8 mouse cellular contexts compared by ENCODE assay signal in genomic region chr5:114775056-114775979, GRCm38 (mm10). TPM values are rescaled to one million over a fixed set of nuclear protein-coding genes. Genes with fewer than 3 reads are reported as not detected.
DNase-seq lines count a peak whose midpoint lies in the region; ATAC-seq lines count a peak whose summit lies in the region.

TSS of gene Git2 (minus strand) at chr5:114775517.

- WGBS in heart, embryonic 16.5 days: under 1% methylated on average over 63 of the region's 63 CpGs
- WGBS in stomach, embryonic 16.5 days: under 1% methylated on average over 50 of the region's 63 CpGs

- peaks cover 22% of the 10 kb centered on the region for H3K4me1 ChIP-seq in heart, embryonic 16.5 days (ENCODE audit: control insufficient read depth, insufficient read depth, low read length)
- H3K4me1 ChIP-seq in megakaryocyte, embryonic 14.5 days: peaks cover 71% of the 10 kb centered on the region
- H3K4me1 ChIP-seq in stomach, embryonic 16.5 days (ENCODE audit: control insufficient read depth, insufficient read depth, low read length): peaks cover 19% of the 10 kb centered on the region

- H3K9me3 ChIP-seq in heart, embryonic 16.5 days (replicated peaks; ENCODE audit: control insufficient read depth, low read length): no peaks in the 10 kb centered on the region
- no peaks in the 10 kb centered on the region for H3K9me3 ChIP-seq in megakaryocyte, embryonic 14.5 days
- no peaks in the 10 kb centered on the region for H3K9me3 ChIP-seq in stomach, embryonic 16.5 days (replicated peaks; ENCODE audit: control insufficient read depth, low read length)

- peak within 1 kb of the TSS; percentile 97 for H3K9ac ChIP-seq in heart, embryonic 16.5 days (ENCODE audit: low read length)
- peak within 1 kb of the TSS; percentile 96 for H3K9ac ChIP-seq in stomach, embryonic 16.5 days (ENCODE audit: low read length)

- H3K27ac ChIP-seq in heart, embryonic 16.5 days (ENCODE audit: low read length): peak within 1 kb of the TSS; percentile 91
- H3K27ac ChIP-seq in stomach, embryonic 16.5 days (ENCODE audit: low read length): peak within 1 kb of the TSS; percentile 91

- DNase-seq in kidney, adult 9 months: peak; percentile 28
- DNase-seq in kidney, adult 11 months: no peak
- DNase-seq in R1 (ENCODE audit: low read depth, low spot score): peak; percentile 28
- peak in 1 of 2 experiments; percentile 34 for DNase-seq in layer of hippocampus, postnatal 10 days (ENCODE audit: low spot score in 2 of 2)

- no peaks in the 10 kb centered on the region for H3K27me3 ChIP-seq in heart, embryonic 16.5 days (ENCODE audit: control insufficient read depth, insufficient read depth, low read length)
- H3K27me3 ChIP-seq in megakaryocyte, embryonic 14.5 days (replicated peaks): no peaks in the 10 kb centered on the region
- H3K27me3 ChIP-seq in stomach, embryonic 16.5 days (ENCODE audit: control insufficient read depth, insufficient read depth, low read length): no peaks in the 10 kb centered on the region

- ATAC-seq in erythroid progenitor cell, adult 5-6 weeks (replicated peaks; ENCODE audit: low FRiP score, poor library complexity, severe bottlenecking): no peak
- no peak for ATAC-seq in heart, embryonic 16.5 days (replicated peaks; ENCODE audit: extremely low read depth, insufficient read depth, low FRiP score)
- no peak for ATAC-seq in stomach, embryonic 16.5 days (ENCODE audit: insufficient read depth, low FRiP score)

- peak within 1 kb of the TSS; percentile 86 for H3K4me3 ChIP-seq in heart, embryonic 16.5 days (ENCODE audit: low read length)
- peak within 1 kb of the TSS; percentile 98 for H3K4me3 ChIP-seq in megakaryocyte, embryonic 14.5 days (replicated peaks)
- peak within 1 kb of the TSS; percentile 99 for H3K4me3 ChIP-seq in stomach, embryonic 16.5 days (replicated peaks; ENCODE audit: low read length)

- H3K4me2 ChIP-seq in heart, embryonic 16.5 days (ENCODE audit: low read depth, low read length): peak within 1 kb of the TSS; percentile 95
- peak within 1 kb of the TSS; percentile 96 for H3K4me2 ChIP-seq in stomach, embryonic 16.5 days (ENCODE audit: low read depth, low read length)

- H3K36me3 ChIP-seq in heart, embryonic 16.5 days (ENCODE audit: control insufficient read depth, insufficient read depth): no peaks in the 10 kb centered on the region
- H3K36me3 ChIP-seq in megakaryocyte, embryonic 14.5 days (replicated peaks; ENCODE audit: low read length): peaks cover 9% of the 10 kb centered on the region
- H3K36me3 ChIP-seq in stomach, embryonic 16.5 days (ENCODE audit: control insufficient read depth, insufficient read depth, low read length): no peaks in the 10 kb centered on the region

RNA-seq across cellular contexts. Expression of gene Git2, which starts in this region (rescaled TPM):
- total RNA-seq in erythroid progenitor cell, adult 5-6 weeks (2015; ENCODE audit: low replicate concordance): 57.0 and 59.5 TPM in 2 replicates
- total RNA-seq in erythroid progenitor cell, adult 5-6 weeks (2017; ENCODE audit: low replicate concordance): 51.1 and 56.1 TPM in 2 replicates
- 38.6 and 46.6 TPM in 2 replicates for polyA plus RNA-seq in heart, embryonic 16.5 days (2015; fragmentation: Nextera tagmentation; extraction: Ambion mirVana)
- total RNA-seq in layer of hippocampus, postnatal 10 days (2021): 10 to 100 TPM; 42.4 to 44.8 TPM
- polyA plus RNA-seq in megakaryocyte, embryonic 14.5 days (2012; ENCODE audit: insufficient read depth, low replicate concordance): 48.3 and 136 TPM in 2 replicates
- 35.9 and 42.0 TPM in 2 replicates for polyA plus RNA-seq in stomach, embryonic 16.5 days (2015; fragmentation: Nextera tagmentation; extraction: Ambion mirVana)
